Mouse (Mus musculus): Measurements from ENCODE around the gene Lair1.

Gene Lair1

DNA sequence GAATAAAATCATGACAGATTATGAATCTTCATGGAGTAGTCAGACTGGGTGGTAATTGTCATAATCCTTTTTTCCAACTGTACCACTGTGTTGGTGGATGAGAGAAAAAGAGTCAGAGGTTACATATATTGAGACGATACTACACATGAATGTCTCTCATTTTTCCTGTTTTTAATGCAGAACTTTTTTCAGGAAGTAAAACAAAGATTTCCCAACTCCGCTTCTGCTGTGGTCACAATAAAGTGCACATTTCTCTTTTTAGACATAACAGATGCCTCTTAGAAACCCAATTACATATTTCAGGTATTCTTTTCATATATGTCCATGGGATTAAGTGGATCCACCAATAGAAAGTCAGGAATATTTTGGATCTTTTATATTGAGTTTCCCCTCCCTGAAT lies 101.0 kb downstream of the Lair1 start:
- no peak for DNase-seq (ENCODE audit: low spot score)

DNA sequence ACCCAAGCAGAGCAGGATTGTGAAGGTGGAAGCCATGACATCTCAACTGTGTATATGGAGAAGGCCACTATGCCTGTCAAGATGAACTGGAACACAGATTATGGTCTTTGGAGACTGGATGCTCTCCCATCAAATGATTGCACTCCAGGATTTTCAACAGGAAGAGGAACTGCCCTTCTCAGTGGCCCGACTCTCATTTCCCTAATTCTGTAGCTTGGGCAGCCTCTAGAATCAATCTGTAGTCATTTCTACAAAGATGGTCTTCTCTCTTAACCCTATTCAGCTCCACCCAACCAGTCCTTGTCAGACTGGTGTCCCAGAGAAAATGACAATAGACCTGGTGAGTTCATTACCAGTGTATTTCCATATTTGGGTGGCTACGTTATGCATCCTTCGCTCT lies 105.6 kb downstream of the Lair1 start:
- DNase-seq (ENCODE audit: low spot score), result no peak

All from layer of hippocampus, adult 11-12 months (tissue).